ENCODE assay signal across 9 mouse cellular contexts in the genomic region with DNA sequence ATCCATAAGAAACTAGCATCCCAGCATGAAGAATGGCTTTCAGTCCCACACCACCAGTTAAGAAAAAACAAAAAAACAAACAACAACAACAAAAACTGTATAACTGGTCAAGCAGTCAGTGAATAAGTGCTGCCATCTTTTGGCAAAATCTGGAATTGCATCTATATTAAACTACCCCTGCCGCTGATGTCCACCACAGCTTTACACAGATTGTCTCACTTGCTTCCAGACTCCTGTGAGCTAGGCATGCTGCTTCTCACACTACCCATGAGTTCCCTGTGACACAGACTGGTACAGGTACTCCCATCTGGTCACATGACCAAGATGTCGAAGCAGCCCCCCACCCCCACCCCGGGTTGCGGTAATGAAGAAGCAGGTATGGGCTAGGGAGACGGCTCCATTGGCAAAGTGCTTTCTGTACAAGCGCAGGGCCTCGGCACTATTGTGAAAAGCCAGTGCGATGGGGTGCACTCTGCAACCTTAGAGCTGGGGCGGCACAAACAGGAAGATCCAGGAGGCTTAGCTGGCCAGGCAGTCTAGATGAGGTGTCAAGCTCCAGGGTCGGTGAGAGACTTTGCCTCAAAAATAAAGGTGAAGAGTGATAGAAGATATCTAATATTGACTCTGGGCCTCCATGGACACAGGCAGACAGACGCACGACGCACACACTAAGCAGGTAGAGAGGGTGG. TPM values are rescaled to one million over a fixed set of nuclear protein-coding genes. Genes with fewer than 3 reads are reported as not detected.
DNase-seq lines count a peak whose midpoint lies in the region; ATAC-seq and TF ChIP-seq lines count a peak whose summit lies in the region.
"Had no signal": no experiment of that assay in that cellular context is flagged by ENCODE, and none has a peak within 500 bp of the region (broad histone marks: within the 10 kb centered on the region; RNA-seq: fewer than 3 reads in every experiment).

No protein-coding gene starts in this region.

- no peak overlapping the region for H3K9ac ChIP-seq in midbrain, embryonic 11.5 days (ENCODE audit: low read length)
- no peak overlapping the region for H3K9ac ChIP-seq in forebrain, embryonic 13.5 days
- no peak overlapping the region for H3K9ac ChIP-seq in lung, embryonic 14.5 days

- no peaks in the 10 kb centered on the region for H3K36me3 ChIP-seq in midbrain, embryonic 11.5 days (ENCODE audit: control insufficient read depth, insufficient read depth, low read length)
- no peaks in the 10 kb centered on the region for H3K36me3 ChIP-seq in midbrain, embryonic 10.5 days
- no peaks in the 10 kb centered on the region for H3K36me3 ChIP-seq in forebrain, embryonic 13.5 days (ENCODE audit: poor library complexity, severe bottlenecking)
- no peaks in the 10 kb centered on the region for H3K36me3 ChIP-seq in lung, embryonic 14.5 days (ENCODE audit: insufficient read depth)
- H3K36me3 ChIP-seq in splenic B cell, adult 2 months (ENCODE audit: control insufficient read depth, insufficient read depth, low read length, poor library complexity, severe bottlenecking): no peaks in the 10 kb centered on the region

- DNase-seq in cerebellum, adult 9-10 months: peak; percentile 70
- DNase-seq in cerebellum, adult 11 months: no peak
- DNase-seq in midbrain, embryonic 11.5 days (ENCODE audit: low spot score, missing footprints): peak; percentile 97
- no peak for DNase-seq in midbrain, embryonic 10.5 days (ENCODE audit: low spot score)
- peak; percentile 89 for DNase-seq in lung, embryonic 14.5 days
- peak; percentile 52 for DNase-seq in splenic B cell, adult 2 months (ENCODE audit: low read depth, low spot score)

- H3K9me3 ChIP-seq in midbrain, embryonic 11.5 days (ENCODE audit: control insufficient read depth, low read length): no peaks in the 10 kb centered on the region
- H3K9me3 ChIP-seq in midbrain, embryonic 10.5 days (replicated peaks): no peaks in the 10 kb centered on the region
- no peaks in the 10 kb centered on the region for H3K9me3 ChIP-seq in forebrain, embryonic 13.5 days (replicated peaks)
- H3K9me3 ChIP-seq in lung, embryonic 14.5 days (ENCODE audit: low read depth, low read length): no peaks in the 10 kb centered on the region

- no peaks in the 10 kb centered on the region for H3K27me3 ChIP-seq in midbrain, embryonic 11.5 days (ENCODE audit: control insufficient read depth, insufficient read depth, low read length)
- no peaks in the 10 kb centered on the region for H3K27me3 ChIP-seq in midbrain, embryonic 10.5 days (ENCODE audit: low read depth, poor library complexity, severe bottlenecking)
- no peaks in the 10 kb centered on the region for H3K27me3 ChIP-seq in forebrain, embryonic 13.5 days
- no peaks in the 10 kb centered on the region for H3K27me3 ChIP-seq in lung, embryonic 14.5 days (ENCODE audit: insufficient read depth, low read length)
- no peaks in the 10 kb centered on the region for H3K27me3 ChIP-seq in splenic B cell, adult 2 months (ENCODE audit: control insufficient read depth, insufficient read depth, low read length, poor library complexity, severe bottlenecking)

- H3K27ac ChIP-seq in midbrain, embryonic 11.5 days (ENCODE audit: low read depth, low read length): no peak overlapping the region
- H3K27ac ChIP-seq in midbrain, embryonic 10.5 days (replicated peaks): no peak overlapping the region
- H3K27ac ChIP-seq in forebrain, embryonic 13.5 days: no peak overlapping the region
- no peak overlapping the region for H3K27ac ChIP-seq in lung, embryonic 14.5 days (ENCODE audit: low read depth)

- no peak overlapping the region for H3K4me3 ChIP-seq in midbrain, embryonic 11.5 days (ENCODE audit: low read depth, low read length)
- H3K4me3 ChIP-seq in midbrain, embryonic 10.5 days: no peak overlapping the region
- H3K4me3 ChIP-seq in forebrain, embryonic 13.5 days: no peak overlapping the region
- H3K4me3 ChIP-seq in lung, embryonic 14.5 days (ENCODE audit: low read depth, low read length): no peak overlapping the region
- H3K4me3 ChIP-seq: myocyte had no signal

- H3K4me2 ChIP-seq in midbrain, embryonic 11.5 days: no peak overlapping the region
- H3K4me2 ChIP-seq in forebrain, embryonic 13.5 days: no peak overlapping the region
- no peak overlapping the region for H3K4me2 ChIP-seq in lung, embryonic 14.5 days

- WGBS in midbrain, embryonic 11.5 days: 73% methylated on average over 13 of the region's 13 CpGs
- WGBS in midbrain, embryonic 10.5 days: 74% methylated on average over 13 of the region's 13 CpGs
- 74% methylated on average over 13 of the region's 13 CpGs for WGBS in forebrain, embryonic 13.5 days
- 70% methylated on average over 13 of the region's 13 CpGs for WGBS in lung, embryonic 14.5 days

- H3K4me1 ChIP-seq in midbrain, embryonic 11.5 days (ENCODE audit: control insufficient read depth, insufficient read depth, low read length): no peaks in the 10 kb centered on the region
- no peaks in the 10 kb centered on the region; the same call in 1 of the 2 replicates for H3K4me1 ChIP-seq in midbrain, embryonic 10.5 days
- H3K4me1 ChIP-seq in forebrain, embryonic 13.5 days: no peaks in the 10 kb centered on the region
- H3K4me1 ChIP-seq in lung, embryonic 14.5 days (ENCODE audit: insufficient read depth): no peaks in the 10 kb centered on the region

- TF ChIP-seq CTCF in lung, embryonic 14.5 days (IDR thresholded peaks at IDR 0.05; ENCODE audit: low read depth): peak; percentile 83

- peak; percentile 67 for ATAC-seq in midbrain, embryonic 11.5 days (ENCODE audit: low FRiP score)
- ATAC-seq in forebrain, embryonic 13.5 days: 0 out of 2 replicates have a peak, but pooled peaks have one; percentile 21
- ATAC-seq in lung, embryonic 14.5 days (ENCODE audit: insufficient read depth): peak; percentile 52; the same call in 1 of the 2 replicates
- ATAC-seq in frontal cortex, adult (ENCODE audit: low TSS enrichment): no peak; the same call in 1 of the 2 replicates

RNA-seq across cellular contexts. Expression of a gene that starts 14.9 kb away (rescaled TPM):
- not detected in 2 replicates for polyA plus RNA-seq in midbrain, embryonic 11.5 days (2014; fragmentation: Nextera tagmentation; extraction: Ambion mirVana)
- not detected in 2 replicates for polyA plus RNA-seq in midbrain, embryonic 10.5 days (2016; fragmentation: Nextera tagmentation; extraction: Ambion mirVana)
- not detected in 2 replicates for polyA plus RNA-seq in forebrain, embryonic 13.5 days (2015; fragmentation: Nextera tagmentation; extraction: Ambion mirVana)
- polyA plus RNA-seq in lung, embryonic 14.5 days (2014; fragmentation: Nextera tagmentation; extraction: Ambion mirVana): 1.2 and 5.1 TPM in 2 replicates
- polyA plus RNA-seq: myocyte had no signal

Comparison
In these comparisons a context has a peak if more than half of its experiments do, and no peak if none do; other contexts are left out.
1. DNase-seq: peak in cerebellum, adult 9-10 months (single experiment), midbrain, embryonic 11.5 days (single experiment), lung, embryonic 14.5 days (single experiment) and splenic B cell, adult 2 months (single experiment); none in cerebellum, adult 11 months (single experiment) and midbrain, embryonic 10.5 days (single experiment).